Mouse (Mus musculus) lung, adult 2 months (tissue): ENCODE data around the gene Upb1.

Experiments used
- CTCF ChIP-seq: fragments of 200-500 bp; IDR thresholded peaks from 2 replicates; pipeline ENCODE4 v1.5.1; 2011; ENCODE audit warnings: mild to moderate bottlenecking, low read length, control low read depth; ENCODE audit not compliant: insufficient read depth
- POLR2A ChIP-seq: fragments of 200-500 bp; IDR thresholded peaks from 2 replicates; pipeline ENCODE4 v1.6.1; 2011; ENCODE audit warnings: low read depth, mild to moderate bottlenecking, control low read depth, low read length, borderline replicate concordance; ENCODE audit errors: extremely low read depth

DNA sequence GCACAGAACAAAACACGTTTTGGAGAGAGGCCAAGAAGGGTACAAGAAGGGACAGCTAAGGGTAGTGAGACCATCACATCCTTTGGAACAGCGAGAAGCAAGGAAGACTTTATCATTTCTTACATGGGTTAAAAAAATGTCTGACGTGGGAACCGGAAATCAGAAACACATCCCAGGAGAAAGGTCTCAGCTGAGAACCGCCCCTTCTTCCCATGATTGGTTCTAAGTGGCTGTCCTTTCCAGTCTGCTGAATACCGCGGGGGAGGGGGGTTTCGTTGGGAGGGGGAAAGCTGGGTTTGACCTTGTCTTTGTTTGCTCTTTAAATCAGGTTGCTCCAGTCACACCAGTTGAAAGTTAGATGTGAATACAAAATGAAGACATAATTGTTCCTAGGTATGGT, 44.1 kb downstream of the Upb1 start:
- no peak for TF ChIP-seq CTCF
- TF ChIP-seq POLR2A = no peak
